8 mouse cellular contexts compared by ENCODE assay signal in genomic region chr11:113565006-113565995, GRCm38 (mm10). TPM values are rescaled to one million over a fixed set of nuclear protein-coding genes. Genes with fewer than 3 reads are reported as not detected.
DNase-seq lines count a peak whose midpoint lies in the region; ATAC-seq and TF ChIP-seq lines count a peak whose summit lies in the region.

No protein-coding gene starts in this region.

- no peak overlapping the region for H3K27ac ChIP-seq in forebrain, embryonic 12.5 days
- H3K27ac ChIP-seq in liver, embryonic 16.5 days (ENCODE audit: low read length): no peak overlapping the region
- H3K27ac ChIP-seq in neural tube, embryonic 12.5 days: no peak overlapping the region
- H3K27ac ChIP-seq in stomach, postnatal 0 days (replicated peaks): no peak overlapping the region

- peak overlapping the region; percentile 76 for H3K9ac ChIP-seq in forebrain, embryonic 12.5 days
- peak overlapping the region; percentile 52 for H3K9ac ChIP-seq in liver, embryonic 16.5 days (ENCODE audit: low read depth, low read length)
- H3K9ac ChIP-seq in neural tube, embryonic 12.5 days: peak overlapping the region; percentile 68
- peak overlapping the region; percentile 70 for H3K9ac ChIP-seq in stomach, postnatal 0 days (ENCODE audit: low read length)

- peak; percentile 92 for ATAC-seq in forebrain, embryonic 12.5 days (ENCODE audit: low FRiP score)
- ATAC-seq in liver, embryonic 16.5 days (ENCODE audit: low read depth): peak; percentile 72
- ATAC-seq in neural tube, embryonic 12.5 days (ENCODE audit: low FRiP score, low read depth): peak; percentile 85
- ATAC-seq in stomach, postnatal 0 days (ENCODE audit: low FRiP score, low TSS enrichment): peak; percentile 86

- H3K4me2 ChIP-seq in forebrain, embryonic 12.5 days: peak overlapping the region; percentile 87
- H3K4me2 ChIP-seq in liver, embryonic 16.5 days (ENCODE audit: low read depth, low read length): peak overlapping the region; percentile 85
- peak overlapping the region; percentile 98 for H3K4me2 ChIP-seq in neural tube, embryonic 12.5 days (replicated peaks)
- H3K4me2 ChIP-seq in stomach, postnatal 0 days (replicated peaks; ENCODE audit: low read depth): peak overlapping the region; percentile 95

- 7% methylated on average over 34 of the region's 34 CpGs for WGBS in forebrain, embryonic 12.5 days
- WGBS in liver, embryonic 16.5 days (ENCODE audit: insufficient replicate concordance): 7% methylated on average over 34 of the region's 34 CpGs
- WGBS in neural tube, embryonic 12.5 days: 9% methylated on average over 34 of the region's 34 CpGs
- WGBS in stomach, postnatal 0 days: 7% methylated on average over 32 of the region's 34 CpGs

- intact Hi-C loops in heart, postnatal 10 days (cut with DNase I): no loop called here

- TF ChIP-seq CTCF in E14TG2a.4 (conservative IDR thresholded peaks at IDR 0.05; ENCODE audit: low read length): no peak
- TF ChIP-seq CTCF in stomach, postnatal 0 days (IDR thresholded peaks at IDR 0.05; ENCODE audit: low read depth): no peak

- no peaks in the 10 kb centered on the region for H3K9me3 ChIP-seq in E14TG2a.4 (ENCODE audit: low read length)
- no peaks in the 10 kb centered on the region for H3K9me3 ChIP-seq in forebrain, embryonic 12.5 days
- H3K9me3 ChIP-seq in liver, embryonic 16.5 days (replicated peaks; ENCODE audit: control insufficient read depth, low read length): no peaks in the 10 kb centered on the region
- no peaks in the 10 kb centered on the region for H3K9me3 ChIP-seq in neural tube, embryonic 12.5 days
- no peaks in the 10 kb centered on the region for H3K9me3 ChIP-seq in stomach, postnatal 0 days (ENCODE audit: control insufficient read depth, low read length)

- peaks cover 64% of the 10 kb centered on the region for H3K4me1 ChIP-seq in E14TG2a.4 (replicated peaks; ENCODE audit: low read depth, low read length)
- peaks cover 24% of the 10 kb centered on the region for H3K4me1 ChIP-seq in forebrain, embryonic 12.5 days
- H3K4me1 ChIP-seq in liver, embryonic 16.5 days (ENCODE audit: control insufficient read depth, low read depth, low read length): peaks cover 11% of the 10 kb centered on the region
- peaks cover 22% of the 10 kb centered on the region for H3K4me1 ChIP-seq in neural tube, embryonic 12.5 days
- peaks cover 4% of the 10 kb centered on the region; the same call in 1 of the 2 replicates for H3K4me1 ChIP-seq in stomach, postnatal 0 days (replicated peaks; ENCODE audit: control insufficient read depth, insufficient read depth)

- H3K36me3 ChIP-seq in E14TG2a.4 (ENCODE audit: insufficient read depth, low read length): peaks cover 11% of the 10 kb centered on the region
- H3K36me3 ChIP-seq in forebrain, embryonic 12.5 days (replicated peaks): no peaks in the 10 kb centered on the region
- H3K36me3 ChIP-seq in liver, embryonic 16.5 days (ENCODE audit: control insufficient read depth, insufficient read depth): no peaks in the 10 kb centered on the region
- H3K36me3 ChIP-seq in neural tube, embryonic 12.5 days: no peaks in the 10 kb centered on the region
- no peaks in the 10 kb centered on the region for H3K36me3 ChIP-seq in stomach, postnatal 0 days (ENCODE audit: control insufficient read depth, insufficient read depth, low read length)

- peaks cover 7% of the 10 kb centered on the region; the same call in 1 of the 2 replicates for H3K27me3 ChIP-seq in E14TG2a.4 (ENCODE audit: insufficient read depth, low read length)
- peaks cover 8% of the 10 kb centered on the region; the same call in 1 of the 2 replicates for H3K27me3 ChIP-seq in forebrain, embryonic 12.5 days
- no peaks in the 10 kb centered on the region for H3K27me3 ChIP-seq in liver, embryonic 16.5 days (ENCODE audit: control insufficient read depth, insufficient read depth, low read depth, low read length)
- no peaks in the 10 kb centered on the region for H3K27me3 ChIP-seq in neural tube, embryonic 12.5 days (replicated peaks)
- H3K27me3 ChIP-seq in stomach, postnatal 0 days (ENCODE audit: control insufficient read depth, insufficient read depth, low read length): no peaks in the 10 kb centered on the region

- DNase-seq in c-Kit-positive CD71-positive TER-119-negative erythroid progenitor cells, embryonic 14.5 days (ENCODE audit: low read depth): peak; percentile 68
- DNase-seq in heart, postnatal 10 days: peak; percentile 77 to 88
- peak; percentile 87 to 92 for DNase-seq in kidney, postnatal 4 days
- DNase-seq in stomach, postnatal 0 days (ENCODE audit: low spot score): peak; percentile 92

- H3K4me3 ChIP-seq in E14TG2a.4 (replicated peaks; ENCODE audit: low read length): peak overlapping the region; percentile 90
- H3K4me3 ChIP-seq in forebrain, embryonic 12.5 days (replicated peaks): peak overlapping the region; percentile 63
- H3K4me3 ChIP-seq in liver, embryonic 16.5 days (ENCODE audit: low read depth, low read length): peak overlapping the region; percentile 67
- peak overlapping the region; percentile 58 for H3K4me3 ChIP-seq in neural tube, embryonic 12.5 days
- H3K4me3 ChIP-seq in stomach, postnatal 0 days (ENCODE audit: low read depth, low read length): peak overlapping the region; percentile 60

- TF ChIP-seq EP300 in stomach, postnatal 0 days (optimal IDR thresholded peaks at IDR 0.05): no peak

RNA-seq across cellular contexts. Expression of gene Sstr2, which starts 53.8 kb away (rescaled TPM):
- polyA plus RNA-seq in forebrain, embryonic 12.5 days (2016; fragmentation: Nextera tagmentation; extraction: Ambion mirVana): 22.4 and 25.4 TPM in 2 replicates
- not detected for total RNA-seq in heart, postnatal 10 days (2021)
- 6.8 TPM in 2 replicates for polyA plus RNA-seq in liver, embryonic 16.5 days (2015; fragmentation: Nextera tagmentation; extraction: Ambion mirVana)
- 27.6 and 27.8 TPM in 2 replicates for polyA plus RNA-seq in neural tube, embryonic 12.5 days (2016; fragmentation: Nextera tagmentation; extraction: Ambion mirVana)
- polyA plus RNA-seq in stomach, postnatal 0 days (2015; fragmentation: Nextera tagmentation; extraction: Ambion mirVana): 1.5 and 1.8 TPM in 2 replicates
